Mouse (Mus musculus) CD8-positive naive resting alpha-beta T cell, adult 57 days (primary cell): Measurements from ENCODE around the gene Rab12. TPM values are rescaled to one million over a fixed set of nuclear protein-coding genes. Genes with fewer than 3 reads are reported as not detected.

Experiments used
- total RNA-seq: library from RNA; stranded (reverse); gene quantifications from one replicate; pipeline ENCODE4 v1.2.4, GENCODE M21; 2023

Rab12 gene
- total RNA-seq = 50.2 TPM

DNA sequence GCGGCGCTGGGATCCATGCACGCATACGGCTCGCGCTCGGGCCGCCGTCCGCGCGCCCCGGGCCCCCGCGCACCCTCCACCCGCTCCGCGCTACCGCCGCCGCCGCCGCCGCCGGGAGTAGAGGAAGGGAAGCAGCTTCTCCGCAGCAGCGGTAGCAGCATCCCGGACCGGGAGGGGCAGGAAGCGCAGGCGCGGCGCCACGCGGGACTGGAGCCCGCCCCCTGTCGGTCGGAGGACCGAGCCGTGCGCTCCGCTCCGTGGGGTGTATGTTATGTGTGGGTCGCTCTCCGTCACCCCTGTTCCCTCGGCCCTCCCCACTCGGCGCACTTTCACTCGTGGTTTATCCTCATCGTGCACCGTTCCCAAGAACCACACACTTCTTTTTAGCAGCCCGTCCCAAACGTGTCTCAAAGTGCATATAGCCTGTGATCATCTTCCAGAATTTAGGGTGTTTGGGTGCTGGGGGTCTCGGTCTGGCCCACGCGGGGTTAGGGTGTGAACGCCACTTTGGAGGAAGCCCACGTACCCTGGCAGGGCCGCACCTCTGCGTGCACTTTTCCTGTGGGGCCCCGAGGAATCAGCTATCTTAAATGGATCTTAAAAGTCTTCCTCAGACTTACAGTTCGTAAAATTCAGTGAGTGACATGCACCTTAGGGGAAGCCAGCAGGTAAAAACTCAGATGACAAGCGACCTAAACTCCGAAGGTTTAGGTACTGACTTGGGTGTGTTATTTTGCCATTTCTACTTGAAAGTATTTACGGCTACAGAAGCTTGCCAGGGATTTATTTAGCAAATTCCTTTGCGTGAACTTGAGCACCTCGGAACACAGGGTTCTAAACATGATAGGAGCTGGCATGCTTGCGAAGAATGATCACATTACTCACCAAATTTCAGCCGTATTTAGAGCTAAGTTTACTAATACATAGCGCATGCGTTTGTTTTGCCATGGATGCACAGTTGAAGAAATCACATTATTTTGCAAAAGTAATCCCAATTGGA lies at the start of gene Rab12:
TSS of gene Rab12 (minus strand) at position 176 of the 1,000 bp plus-strand sequence.

DNA sequence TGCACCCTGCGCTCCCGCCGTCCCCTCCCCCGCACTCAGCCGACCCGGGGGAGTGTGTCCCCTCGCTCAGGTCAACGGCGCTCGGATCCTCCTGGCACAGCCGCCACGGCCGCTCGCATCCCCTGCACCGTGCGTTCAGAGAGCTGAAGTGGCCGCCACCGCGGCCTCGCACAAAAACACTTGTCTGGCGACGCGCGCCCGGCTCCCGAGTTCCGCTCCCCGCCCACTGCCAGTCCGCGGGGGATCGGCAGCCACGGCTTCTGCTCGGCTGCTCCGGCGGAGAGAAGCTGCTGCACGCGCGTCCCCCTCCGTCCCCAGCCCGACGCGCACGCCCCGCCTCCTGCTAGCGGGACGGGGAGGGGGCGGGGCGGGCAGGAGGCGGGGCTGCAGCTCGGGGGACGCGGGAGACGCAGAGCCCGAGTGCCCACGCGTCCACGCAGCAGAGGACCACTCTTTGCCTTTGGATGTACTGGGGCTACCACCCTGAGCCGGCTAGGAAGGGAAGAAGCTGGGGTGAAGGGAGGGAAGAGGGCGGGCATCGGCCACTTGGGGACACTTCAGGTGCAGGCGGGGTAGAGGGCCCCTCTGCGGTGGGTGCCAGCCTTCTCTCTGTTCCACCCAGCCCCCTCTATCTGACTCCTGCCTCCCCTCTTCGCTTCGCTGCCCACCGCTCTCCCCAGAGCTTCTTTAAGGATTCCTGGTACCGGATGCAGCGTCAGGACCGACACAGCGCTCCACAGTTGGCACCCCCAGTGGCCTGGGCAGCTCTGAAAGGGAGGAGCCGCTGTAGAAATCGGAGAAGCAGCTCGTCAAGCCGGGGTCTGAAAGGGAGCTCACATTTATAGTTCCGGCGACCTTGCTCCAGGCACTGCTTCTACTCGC lies 69.8 kb downstream of the Rab12 start, which contains the start of gene Mtcl1:
TSS of gene Mtcl1 (minus strand) at position 291 of the 882 bp plus-strand sequence.

Other genes starting within 250 kb of the Rab12 start
- gene Mtcl1, start 70.0 kb downstream of the Rab12 start, total RNA-seq = not detected
- 0.86 TPM for gene Themis3, start 74.9 kb upstream of the Rab12 start, total RNA-seq